Mouse (Mus musculus): Measurements from ENCODE around the gene Snn.

- TF ChIP-seq CTCF (IDR thresholded peaks at IDR 0.05) = no peak
- no peak for TF ChIP-seq POLR2A (IDR thresholded peaks at IDR 0.05; ENCODE audit: insufficient read depth, low read depth, low read length)
These were observed 10.5 kb upstream of the Snn start for GRCm38 (mm10) chr16:11050226-11050625.
